Mouse (Mus musculus) cerebellum, postnatal 36 days (tissue): ENCODE data around the gene Tmem208.

Source experiments
- DNase-seq, 2 experiments: peaks; one replicate each; pipeline ENCODE4 v3.0.0; 2021 to 2022; ENCODE audit warnings: mixed read lengths in 2 of 2

The Tmem208 gene

DNA sequence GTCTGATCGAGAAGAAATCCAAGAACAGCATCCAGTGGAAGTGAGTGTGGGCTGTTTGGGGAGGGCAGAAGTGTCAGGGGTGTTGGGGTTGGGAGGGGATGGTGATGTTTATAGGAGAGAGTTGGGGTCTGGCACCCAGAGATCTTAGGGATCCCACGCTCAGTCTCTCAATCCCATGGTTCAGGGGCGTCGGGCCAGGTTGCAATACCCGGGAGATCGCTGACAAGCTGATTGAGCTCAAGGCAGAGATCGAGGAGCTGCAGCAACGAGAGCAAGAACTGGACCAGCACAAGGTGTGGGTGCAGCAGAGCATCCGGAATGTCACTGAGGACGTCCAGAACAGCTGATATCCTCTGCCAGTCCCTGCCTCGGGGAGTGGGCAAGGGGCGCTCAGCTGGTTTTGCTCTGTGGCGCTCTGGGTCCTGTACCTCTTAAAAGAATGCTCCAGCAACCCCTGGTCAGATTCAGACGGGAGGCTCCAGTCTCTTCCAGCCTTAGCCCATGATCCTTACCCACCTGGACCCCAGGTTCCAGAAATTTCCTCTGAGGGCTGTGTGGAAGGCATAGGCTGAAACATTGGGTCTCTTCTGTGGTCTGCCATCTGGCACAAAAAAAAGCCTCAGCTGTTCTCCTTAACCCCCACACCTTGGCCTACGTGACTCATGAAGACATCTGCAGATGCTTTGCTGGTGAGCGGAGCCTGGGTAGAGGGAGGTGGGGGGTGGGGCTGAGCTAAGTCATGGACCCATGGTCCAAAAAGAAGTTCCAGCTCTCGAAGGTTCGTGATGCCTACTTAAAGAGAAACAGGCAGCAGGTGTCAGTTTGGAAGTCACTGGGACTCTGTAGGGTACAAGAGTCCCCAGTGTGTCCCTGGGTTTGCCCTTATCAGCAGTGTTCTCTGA lies 27.6 kb upstream of the Tmem208 start:
- DNase-seq = no peak

DNA sequence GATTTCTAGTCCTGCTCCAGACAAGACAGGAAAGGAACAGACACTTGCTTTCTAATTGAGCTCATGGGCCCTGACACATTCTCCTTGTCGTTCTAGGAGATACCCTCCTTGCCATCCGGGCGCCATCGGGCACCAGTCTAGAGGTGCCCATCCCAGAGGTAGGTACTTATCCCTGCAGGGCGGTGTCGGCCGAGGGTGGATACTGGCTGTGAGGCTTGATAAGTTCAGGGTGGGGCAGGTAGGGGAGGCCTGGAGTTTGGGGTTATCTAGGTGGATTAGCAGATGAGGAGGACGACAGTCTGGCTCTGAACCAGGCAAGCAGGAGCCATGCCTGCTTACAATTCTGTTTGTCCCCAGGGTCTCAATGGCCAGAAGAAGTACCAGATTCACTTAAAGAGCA lies 26.2 kb upstream of the Tmem208 start:
- DNase-seq = no peak

DNA sequence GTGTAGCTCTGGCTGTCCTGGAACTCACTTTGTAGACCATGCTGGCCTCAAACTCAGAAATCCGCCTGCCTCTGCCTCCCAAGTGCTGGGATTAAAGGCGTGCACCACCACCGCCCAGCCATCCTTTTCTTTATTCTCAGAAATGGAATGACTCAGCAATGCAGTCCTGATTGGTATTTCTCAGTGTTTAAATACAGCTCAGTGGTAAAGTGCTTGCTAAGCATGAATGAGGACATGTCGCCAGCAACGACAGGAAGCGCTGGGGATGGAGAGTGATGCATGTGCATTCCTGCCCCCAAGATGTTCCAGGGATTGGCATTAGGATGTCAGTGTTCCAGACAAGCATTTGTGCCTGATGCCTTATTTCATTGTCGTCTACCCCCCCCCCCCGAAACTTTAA lies 22.8 kb upstream of the Tmem208 start:
- DNase-seq = no peak

DNA sequence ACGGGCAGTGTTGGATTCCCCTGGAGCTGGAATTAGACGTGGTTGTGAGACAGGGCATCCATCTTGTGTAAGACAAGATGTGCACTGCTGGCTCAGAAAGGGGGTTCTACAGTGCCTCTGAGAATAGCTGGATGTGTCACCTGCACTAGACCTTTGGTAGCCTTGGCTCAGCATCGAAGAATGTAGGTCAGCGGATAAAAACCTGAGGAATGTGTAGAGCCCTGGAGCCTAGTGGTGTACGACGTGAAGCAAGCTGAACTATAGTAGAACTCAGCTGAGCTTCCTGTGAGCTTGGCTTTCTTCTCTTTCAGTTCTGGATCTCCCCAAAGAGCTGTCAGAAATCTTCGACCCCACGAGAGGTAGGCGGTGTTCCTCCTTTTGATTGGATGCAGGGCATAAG lies 22.3 kb upstream of the Tmem208 start:
- no peak for DNase-seq

DNA sequence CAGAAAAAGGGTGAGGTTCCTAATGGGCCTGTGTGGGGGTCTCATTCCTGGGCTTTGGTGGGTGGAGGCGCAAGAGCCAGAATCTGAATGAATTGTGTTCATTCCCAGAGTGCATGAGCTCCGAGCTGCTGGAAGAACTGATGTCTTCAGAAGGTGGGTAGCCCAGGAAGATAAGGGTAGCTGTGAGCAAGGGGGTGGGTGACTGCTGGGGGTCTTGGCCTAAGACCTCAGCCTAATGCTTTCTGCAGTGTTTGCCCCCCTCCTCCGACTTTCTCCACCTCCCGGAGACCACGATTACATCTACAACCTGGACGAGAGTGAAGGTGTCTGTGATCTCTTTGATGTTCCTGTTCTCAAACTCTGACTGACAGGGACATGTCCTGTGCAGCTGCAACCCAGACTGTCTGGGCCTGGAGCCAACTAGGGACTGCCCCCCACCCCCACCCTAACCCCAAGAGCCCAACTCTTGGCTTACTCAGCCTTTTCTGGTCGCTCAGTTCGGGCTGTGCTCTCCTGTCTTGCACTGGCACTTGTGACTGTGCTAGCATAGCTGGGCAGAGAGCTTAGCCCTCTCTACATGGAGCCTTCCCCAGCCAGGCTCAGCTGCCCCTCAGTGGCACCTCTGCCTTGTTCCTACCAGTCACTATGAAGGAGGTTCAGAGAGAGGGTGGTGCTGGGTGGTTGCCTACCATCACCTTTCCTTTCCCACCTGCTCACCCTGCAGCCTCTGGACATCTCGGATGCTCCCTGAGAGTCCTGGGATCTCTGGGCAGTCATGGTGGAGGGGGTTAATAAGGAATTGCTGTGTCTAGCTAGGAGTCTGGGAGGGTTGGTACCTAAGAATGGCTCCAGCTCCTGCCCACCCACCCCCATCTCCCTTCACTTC lies 21.6 kb upstream of the Tmem208 start:
- DNase-seq = no peak

DNA sequence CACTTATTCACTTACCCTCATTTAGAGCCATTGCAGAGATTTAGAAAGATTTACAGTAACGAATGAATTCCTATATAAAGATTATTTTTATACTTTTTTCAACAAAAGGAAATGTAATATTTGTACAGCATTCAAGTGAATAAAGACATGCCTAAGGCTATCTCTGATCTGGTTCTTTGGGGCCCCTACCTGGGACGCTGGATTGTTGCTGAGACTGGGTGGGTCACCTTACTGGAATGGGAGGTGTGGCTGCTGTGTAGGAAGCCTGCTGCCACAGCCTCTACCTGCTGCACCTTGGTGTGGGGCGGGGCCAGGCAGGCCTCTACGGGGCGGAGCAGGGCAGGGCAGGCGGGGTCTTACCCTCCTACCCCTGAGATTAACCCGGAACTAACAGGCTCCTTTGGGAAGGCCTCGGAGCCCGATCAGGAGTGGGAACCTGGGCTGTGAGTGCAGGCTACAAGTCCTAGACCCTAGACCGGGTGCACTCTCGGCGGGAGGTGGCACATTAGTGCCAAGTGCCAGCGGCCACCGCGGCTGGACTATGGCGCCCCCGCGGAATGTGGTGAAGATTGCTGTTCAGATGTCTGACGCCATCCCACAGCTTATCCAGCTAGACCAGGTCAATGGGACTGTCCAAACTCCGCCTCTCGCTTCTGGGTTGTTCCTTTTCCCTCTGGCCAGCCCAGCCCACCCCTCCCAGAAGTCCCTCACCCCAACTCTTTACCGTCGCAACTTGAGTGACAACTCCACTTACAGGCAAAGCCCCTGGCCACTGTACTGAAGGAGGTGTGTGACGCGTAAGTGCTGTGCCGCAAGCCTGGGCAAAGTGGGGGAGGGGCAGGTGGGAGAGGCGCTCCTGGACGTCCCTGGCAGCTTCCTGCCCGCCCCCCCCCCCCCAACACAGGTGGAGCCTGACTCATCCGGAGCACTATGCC lies 20.7 kb upstream of the Tmem208 start, which contains the start of gene Elmo3:
TSS of gene Elmo3 (plus strand) at position 391 of the 935 bp plus-strand sequence.
- DNase-seq = peak; percentile 75 to 79

DNA sequence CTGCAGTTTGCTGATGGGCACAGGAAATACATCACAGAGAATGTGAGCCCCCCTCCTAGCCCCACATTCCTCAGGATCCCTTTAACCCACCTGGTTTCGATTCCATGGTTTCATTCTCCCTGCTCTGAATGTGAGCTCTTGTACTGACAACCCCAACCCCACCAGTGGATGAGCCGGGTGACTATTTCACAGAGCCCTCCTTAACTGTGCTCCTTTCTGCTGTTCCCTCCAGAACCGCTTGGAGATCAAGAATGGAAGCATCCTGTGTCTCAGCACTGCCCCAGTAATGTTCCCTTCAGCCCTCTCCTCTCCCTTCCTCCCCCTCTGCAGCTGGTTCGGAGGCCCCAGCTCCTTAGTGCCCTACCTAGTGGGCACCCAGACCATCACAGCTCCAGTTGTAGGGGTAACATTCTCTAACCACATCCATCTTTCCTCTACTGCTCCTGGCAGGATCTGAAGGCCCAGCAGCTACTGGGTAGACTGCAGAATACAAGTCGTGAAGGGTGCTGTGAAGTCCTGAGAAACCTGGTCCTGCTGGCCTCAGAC lies 19.9 kb upstream of the Tmem208 start:
- DNase-seq = peak in 1 of 2 experiments; percentile 39

DNA sequence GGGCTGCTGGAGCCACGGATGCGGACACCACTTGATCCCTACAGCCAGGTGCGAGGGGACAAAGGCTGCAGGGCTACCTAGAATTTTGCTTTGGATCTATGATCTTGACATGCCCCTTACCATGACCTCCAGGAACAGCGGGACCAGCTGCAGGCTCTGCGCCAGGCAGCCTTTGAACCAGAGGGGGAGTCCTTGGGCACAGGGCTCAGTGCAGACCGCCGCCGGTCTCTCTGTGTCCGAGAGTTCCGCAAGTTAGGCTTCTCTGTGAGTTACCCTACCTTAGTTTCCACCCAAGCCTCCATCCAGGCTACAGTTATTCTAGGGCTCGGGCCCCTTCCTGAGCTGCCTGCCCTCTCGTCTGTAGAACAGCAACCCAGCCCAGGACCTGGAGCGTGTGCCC lies 18.5 kb upstream of the Tmem208 start:
- no peak for DNase-seq

DNA sequence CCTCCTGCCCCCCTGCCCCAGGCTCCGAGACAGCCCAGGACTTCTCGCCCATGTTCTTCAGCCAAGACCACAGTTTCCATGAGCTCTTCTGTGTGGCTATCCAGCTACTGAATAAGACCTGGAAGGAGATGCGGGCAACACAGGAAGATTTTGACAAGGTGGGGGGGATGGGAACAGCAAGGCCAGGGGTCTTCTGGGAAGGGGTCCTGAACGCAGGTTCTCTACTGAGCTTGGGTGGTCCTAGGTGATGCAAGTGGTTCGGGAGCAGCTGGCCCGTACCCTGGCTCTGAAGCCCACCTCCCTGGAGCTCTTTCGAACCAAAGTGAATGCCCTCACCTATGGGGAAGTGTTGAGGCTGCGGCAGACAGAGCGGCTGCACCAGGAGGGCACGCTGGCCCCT lies 17.7 kb upstream of the Tmem208 start:
- DNase-seq = no peak

DNA sequence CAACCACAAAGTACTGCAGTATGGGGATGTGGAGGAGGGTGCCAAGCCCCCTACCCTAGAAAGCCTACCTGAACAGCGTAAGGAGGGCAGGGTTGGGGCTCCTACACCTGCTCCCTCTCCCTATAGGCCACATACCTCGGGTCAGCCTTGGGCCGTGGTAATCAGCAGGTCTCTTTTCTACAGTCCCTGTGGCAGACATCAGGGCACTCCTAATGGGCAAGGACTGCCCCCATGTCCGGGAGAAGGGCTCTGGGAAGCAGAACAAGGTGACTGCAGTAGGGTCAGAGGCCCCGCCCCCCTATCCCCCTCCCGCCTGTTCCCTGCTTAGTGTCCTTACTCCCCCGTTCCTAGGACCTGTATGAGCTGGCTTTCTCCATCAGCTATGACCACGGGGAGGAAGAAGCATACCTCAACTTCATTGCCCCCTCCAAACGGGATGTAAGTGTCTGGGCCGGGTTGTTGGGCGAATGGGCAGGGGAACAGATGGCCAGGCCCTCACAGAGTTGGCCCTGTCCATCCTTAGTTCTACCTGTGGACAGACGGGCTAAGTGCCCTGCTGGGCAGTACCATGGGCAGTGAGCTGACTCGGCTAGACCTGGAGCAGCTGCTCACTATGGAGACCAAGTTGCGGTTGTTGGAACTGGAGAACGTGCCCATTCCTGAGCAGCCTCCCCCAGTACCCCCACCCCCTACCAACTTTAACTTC lies 16.9 kb upstream of the Tmem208 start:
- DNase-seq = peak; percentile 93 to 95

DNA sequence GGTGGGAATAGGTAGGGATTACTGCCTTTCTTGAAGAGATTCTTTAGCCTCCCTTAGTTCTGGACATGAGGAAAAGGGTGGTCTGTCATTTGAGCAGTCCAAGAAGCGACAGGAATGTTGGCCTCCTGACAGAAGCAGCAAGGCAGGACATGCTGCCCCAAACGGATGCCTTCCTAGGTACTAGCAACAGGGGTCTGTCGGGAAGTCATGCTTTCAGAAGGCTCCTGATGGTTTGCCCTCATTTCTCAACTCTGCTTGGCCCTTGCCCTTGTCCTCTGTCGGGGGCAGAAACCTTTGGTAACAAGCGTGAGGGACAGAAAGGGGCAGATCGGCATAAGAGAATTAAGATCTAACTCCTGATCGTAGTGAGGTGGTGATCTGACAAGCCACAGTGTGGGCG lies 16.0 kb upstream of the Tmem208 start:
- peak in 1 of 2 experiments; percentile 46 for DNase-seq

DNA sequence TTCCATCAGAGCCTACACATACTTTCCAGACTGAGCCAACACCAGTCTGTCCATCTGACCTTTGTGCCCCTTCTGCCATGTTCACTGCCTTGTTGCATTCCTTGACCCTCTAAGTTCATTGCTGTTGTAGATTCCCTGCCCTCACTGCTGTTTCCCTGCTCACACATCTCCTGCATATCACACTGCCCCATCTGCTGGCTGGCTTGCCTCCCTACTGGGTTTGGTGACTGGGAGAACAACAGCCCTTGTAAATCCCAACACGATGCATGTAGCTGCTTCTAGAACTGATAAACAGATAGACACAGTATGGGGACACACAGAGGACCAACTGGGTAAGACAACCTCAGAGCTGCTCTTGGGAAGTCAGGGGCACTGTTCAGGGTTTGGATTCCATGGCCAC lies 14.4 kb upstream of the Tmem208 start:
- DNase-seq = no peak

DNA sequence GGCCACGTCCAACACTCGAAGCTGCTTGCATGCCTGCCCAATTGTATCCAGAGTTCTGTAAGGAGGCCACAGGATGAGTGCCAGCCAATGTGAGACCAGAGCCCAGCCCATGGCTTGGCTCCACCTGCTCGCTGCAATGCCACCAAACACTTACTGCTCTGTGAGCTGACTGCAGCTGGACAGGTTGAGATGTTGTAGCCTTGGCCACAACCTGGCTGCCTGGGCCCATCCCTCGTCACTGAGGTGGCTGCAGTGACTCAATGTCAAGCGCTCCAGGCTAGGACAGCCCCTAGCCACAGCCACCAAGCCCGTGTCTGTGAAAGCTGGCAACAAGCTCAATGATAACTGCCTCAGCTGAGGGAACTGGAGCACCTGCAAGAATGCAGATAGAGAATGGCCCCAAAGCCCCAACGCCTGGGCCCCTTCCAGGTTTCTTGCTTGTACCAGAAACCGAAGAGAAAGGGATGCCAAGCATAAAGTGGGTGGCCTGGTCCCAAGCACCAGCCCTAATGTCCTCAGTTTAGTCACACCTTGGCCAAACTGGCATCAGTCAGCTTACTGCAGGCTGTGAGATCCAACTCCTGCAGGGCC lies 13.2 kb upstream of the Tmem208 start:
- DNase-seq = peak in 1 of 2 experiments; percentile 46

DNA sequence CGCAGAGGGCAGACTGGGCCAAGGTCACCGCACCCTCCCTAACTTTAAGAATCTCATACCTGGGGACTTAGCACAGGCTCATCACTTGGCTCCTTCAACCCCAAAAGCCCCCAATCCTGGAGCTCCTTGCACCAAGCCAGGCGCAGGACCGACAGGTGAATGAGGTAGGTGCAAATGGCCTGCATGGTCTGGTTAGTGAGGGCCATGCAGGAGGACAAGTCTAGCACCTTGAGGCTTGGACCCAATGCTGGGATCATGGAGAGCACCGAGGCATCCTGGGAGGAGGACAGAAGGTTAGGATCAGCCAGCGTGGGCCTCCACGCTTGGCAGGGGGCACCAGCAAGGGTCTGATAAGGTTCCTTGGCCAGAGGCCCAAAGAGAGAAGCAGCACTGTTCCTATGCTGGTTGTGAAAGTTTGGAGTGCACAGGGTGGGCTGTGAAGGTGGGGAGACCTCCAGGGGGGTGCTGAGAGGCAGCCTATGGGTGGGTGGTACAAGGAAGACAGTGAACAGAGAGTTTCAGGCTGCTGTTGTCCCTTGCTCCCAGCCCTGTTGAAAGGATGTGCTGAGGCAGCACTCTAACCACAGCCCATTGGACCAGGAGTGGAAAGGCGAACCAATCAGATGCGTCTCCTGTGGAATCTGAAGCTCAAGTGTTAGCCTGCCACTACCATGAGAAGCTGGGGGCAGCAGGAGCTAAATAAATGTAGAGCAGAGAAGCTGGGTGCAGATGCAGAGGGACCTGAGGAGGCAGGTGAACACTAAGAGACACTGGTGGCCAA lies 12.3 kb upstream of the Tmem208 start:
- DNase-seq = no peak

DNA sequence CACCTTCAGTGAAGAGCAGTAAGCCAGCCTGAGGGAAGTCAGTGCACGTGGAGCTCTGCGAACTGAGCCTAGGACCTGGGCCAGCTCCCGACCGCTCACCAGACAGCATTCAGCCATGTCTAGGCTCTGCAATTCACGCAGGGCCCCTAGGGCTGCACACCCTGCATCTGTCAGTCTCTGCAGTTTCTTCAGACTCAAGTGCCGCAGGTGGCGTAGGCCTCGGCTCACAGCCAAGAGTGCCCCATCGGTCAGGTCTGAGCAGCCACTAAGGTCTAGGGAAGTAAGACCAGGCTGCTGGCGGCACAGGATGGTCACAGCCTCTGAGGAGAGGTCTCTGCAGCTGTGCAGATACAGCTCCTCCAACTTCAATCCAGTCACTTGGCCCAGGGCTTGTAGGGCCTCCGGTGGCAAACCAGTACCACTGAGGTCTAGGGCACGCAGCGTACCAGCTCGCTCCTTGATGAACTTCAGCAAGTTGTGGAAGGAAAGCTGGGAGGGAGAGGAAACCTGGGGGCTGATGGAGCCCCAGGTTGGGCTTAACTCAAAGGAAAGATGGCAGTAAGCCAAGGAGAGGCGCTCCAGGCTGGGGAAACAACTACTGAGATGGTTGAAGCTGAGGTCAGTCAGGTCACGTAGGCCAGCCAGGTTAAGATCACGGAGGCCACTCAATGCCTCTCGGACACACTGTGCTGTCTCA lies 10.9 kb upstream of the Tmem208 start:
- peak; percentile 52 to 57 for DNase-seq

DNA sequence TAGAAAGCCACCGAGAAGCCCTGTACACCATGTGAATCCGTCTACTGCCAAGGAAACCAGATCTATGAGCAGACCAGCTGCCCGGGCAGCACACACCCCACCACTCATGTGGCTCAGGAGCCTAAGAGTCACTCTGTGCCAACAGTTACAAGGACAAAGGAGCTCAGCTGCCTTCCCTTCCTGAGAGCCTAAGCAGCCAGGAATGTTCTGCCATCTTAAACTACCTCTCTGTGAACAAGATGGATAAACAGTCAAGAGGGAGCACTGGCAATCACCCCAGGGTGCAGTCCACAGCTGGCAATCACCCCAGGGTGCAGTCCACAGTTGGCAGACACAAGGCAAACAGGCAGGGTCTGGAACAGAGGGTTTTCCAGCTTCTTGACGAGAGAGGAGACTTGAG lies 8.2 kb upstream of the Tmem208 start:
- no peak for DNase-seq

DNA sequence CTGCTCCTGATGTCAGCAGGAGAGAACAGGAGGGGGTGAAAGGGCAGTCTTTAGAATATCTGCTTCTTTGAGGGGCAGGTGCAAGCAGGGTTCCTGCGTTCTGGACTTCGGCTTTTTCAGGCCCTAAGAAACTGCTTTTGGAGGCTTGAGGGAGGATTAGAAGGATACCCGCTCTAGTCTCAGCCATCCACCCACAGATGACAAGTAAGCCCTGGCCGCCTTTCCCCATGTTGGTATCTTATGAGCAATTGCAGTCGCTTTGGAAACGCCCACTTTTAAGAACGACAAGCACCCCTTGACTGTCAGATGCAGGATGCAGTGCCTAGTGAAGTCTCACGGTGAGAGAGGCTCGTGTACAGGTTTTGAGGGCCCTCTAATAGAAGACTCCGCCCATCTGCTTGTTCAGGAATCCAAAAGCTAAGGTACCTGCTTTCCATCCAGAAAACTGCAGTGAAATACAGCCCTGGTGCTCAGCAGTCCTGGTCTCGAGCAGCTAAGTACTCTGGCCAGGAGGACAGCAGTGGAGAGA lies 7.4 kb upstream of the Tmem208 start:
- DNase-seq = no peak

DNA sequence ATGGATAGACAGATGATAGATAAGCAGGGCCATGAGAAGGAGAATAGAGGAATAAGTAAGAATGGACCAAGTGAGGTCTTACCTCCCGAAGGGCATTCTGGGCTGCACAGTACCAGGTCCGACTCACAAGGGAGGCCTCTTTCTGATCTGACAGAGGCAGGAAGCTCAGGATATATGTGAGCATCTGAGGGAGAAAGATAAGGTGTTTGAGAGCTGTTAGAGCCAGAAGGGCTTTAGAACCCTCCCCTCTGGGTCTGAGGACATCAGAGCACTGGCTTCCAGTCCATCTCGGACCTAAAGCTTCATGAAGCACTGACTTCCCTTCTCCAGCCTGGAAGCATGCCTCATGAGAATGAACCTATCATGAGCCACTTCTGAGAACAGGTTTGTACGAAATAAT lies 3.0 kb upstream of the Tmem208 start:
- DNase-seq = no peak

DNA sequence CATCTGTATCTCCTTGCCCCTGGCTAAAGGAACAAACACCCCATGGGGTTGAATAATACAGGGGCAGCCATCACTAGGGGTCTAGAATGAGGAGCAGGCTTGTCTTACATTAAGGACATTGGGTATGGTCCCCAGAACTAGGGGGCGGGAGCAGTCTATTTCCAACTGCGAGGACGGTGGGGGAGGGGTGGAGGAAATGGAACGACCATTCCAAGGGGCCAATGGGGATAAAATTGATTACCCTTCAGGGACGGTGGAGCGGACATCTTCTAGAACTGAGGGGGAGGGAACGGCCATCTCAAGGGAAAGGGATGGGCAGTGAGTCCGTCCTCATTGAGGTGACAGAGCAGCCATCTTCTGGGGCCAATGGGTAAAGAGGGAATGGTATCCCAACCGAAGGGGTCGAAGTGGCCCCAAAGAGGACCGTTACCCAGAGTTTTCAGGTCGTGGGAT lies 487 bp upstream of the Tmem208 start:
- no peak for DNase-seq
